Mouse (Mus musculus) heart, embryonic 10.5 days (tissue): ENCODE results near the gene Efcab3. TPM values are rescaled to one million over a fixed set of nuclear protein-coding genes. Genes with fewer than 3 reads are reported as not detected.

Experiments used
- DNase-seq: peaks from one replicate; pipeline ENCODE4 v3.0.0-alpha.2; 2017; ENCODE audit warnings: low spot score
- H3K27ac ChIP-seq: fragments of 300-500 bp; sonication (generic); 2 replicates; pipeline ENCODE4 v1.5.1; 2016; ENCODE audit warnings: mild to moderate bottlenecking
- H3K27me3 ChIP-seq: fragments of 300-500 bp; sonication (generic); 2 replicates; pipeline ENCODE4 v1.6.1; 2016; ENCODE audit warnings: mild to moderate bottlenecking; ENCODE audit not compliant: poor library complexity, insufficient read depth, severe bottlenecking
- H3K36me3 ChIP-seq: fragments of 300-500 bp; sonication (generic); 2 replicates; pipeline ENCODE4 v1.6.1; 2016; ENCODE audit warnings: mild to moderate bottlenecking, moderate library complexity
- H3K4me1 ChIP-seq: fragments of 300-500 bp; sonication (generic); 2 replicates; pipeline ENCODE4 v1.6.1; 2016; ENCODE audit warnings: mild to moderate bottlenecking
- H3K4me3 ChIP-seq: fragments of 300-500 bp; sonication (generic); 2 replicates; pipeline ENCODE4 v1.5.1; 2016; ENCODE audit warnings: mild to moderate bottlenecking, moderate library complexity
- H3K9me3 ChIP-seq: fragments of 300-500 bp; sonication (generic); 2 replicates; pipeline ENCODE4 v1.6.1; 2016; ENCODE audit warnings: mild to moderate bottlenecking, moderate library complexity
- WGBS: fragments of 180-500 bp; shearing (Covaris S2); methylation state at CpG from one replicate; pipeline ENCODE4 v1.1.7; 2016; 5-methylcytosine and 5-hydroxymethylcytosine counted together
- polyA plus RNA-seq: library from polyadenylated mRNA; unstranded; fragments of >200 nt; fragmentation: Nextera tagmentation; extraction: Ambion mirVana; gene quantifications from 2 replicates; pipeline ENCODE4 v1.2.1, GENCODE M21; 2016

The Efcab3 gene
- polyA plus RNA-seq, 1 experiment from 2014 or later: not detected

- Histone ChIP-seq H3K27me3 (no peaks in the 10 kb centered on the region), H3K9me3 (no peaks in the 10 kb centered on the region), H3K4me1 (peaks cover 36% of the 10 kb centered on the region), H3K27ac (peak overlapping the region; percentile 22; the same call in 1 of the 2 replicates), H3K4me3 (peak overlapping the region; percentile 24; the same call in 1 of the 2 replicates), H3K36me3 (no peaks in the 10 kb centered on the region)
- whole genome bisulfite sequencing: 21% methylated on average over 19 of the region's 19 CpGs
- DNase-seq: no peak
These were observed 88.0 kb downstream of the Efcab3 start for GRCm38 (mm10) chr11:105151226-105152016.

DNA sequence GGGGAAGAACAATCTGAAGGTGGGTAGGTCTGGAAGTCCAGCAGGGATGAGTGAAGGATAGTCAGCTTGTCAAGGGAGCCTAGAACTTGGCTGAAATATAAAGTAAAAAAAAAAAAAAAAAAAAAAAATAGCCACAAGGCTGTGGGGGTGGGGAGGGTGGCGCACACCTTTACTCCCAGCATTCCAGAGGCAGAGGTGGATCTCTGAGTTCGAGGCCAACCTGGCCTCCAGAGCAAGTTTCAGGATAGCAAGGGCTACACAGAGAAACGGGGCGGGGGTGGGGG lies 88.6 kb downstream of the Efcab3 start:
- Histone ChIP-seq H3K27me3 (no peaks in the 10 kb centered on the region), H3K4me1 (peaks cover 37% of the 10 kb centered on the region), H3K27ac (no peak overlapping the region), H3K36me3 (no peaks in the 10 kb centered on the region), H3K9me3 (no peaks in the 10 kb centered on the region), H3K4me3 (0 out of 2 replicates have a peak overlapping the region, but pooled peaks have one; percentile 24)
- 52% methylated on average over 3 of the region's 4 CpGs for WGBS
- DNase-seq: no peak

GRCm38 (mm10) chr11:105152357-105152899 lies 89.0 kb downstream of the Efcab3 start:
- DNase-seq: no peak
- no peak overlapping the region for H3K4me3 ChIP-seq
- H3K36me3 ChIP-seq: no peaks in the 10 kb centered on the region
- H3K27ac ChIP-seq: peak overlapping the region; percentile 79; the same call in 1 of the 2 replicates
- H3K27me3 ChIP-seq: no peaks in the 10 kb centered on the region
- WGBS: 73% methylated on average over 11 of the region's 11 CpGs
- no peaks in the 10 kb centered on the region for H3K9me3 ChIP-seq
- peaks cover 40% of the 10 kb centered on the region for H3K4me1 ChIP-seq

- H3K27ac ChIP-seq: peak overlapping the region; percentile 79
- peaks cover 40% of the 10 kb centered on the region for H3K4me1 ChIP-seq
- H3K9me3 ChIP-seq: no peaks in the 10 kb centered on the region
- H3K36me3 ChIP-seq: no peaks in the 10 kb centered on the region
- DNase-seq: no peak
- WGBS: 23% methylated on average over 12 of the region's 12 CpGs
- no peak overlapping the region; the same call in 1 of the 2 replicates for H3K4me3 ChIP-seq
- H3K27me3 ChIP-seq: no peaks in the 10 kb centered on the region
These were observed 89.9 kb downstream of the Efcab3 start for GRCm38 (mm10) chr11:105153068-105153833.

DNA sequence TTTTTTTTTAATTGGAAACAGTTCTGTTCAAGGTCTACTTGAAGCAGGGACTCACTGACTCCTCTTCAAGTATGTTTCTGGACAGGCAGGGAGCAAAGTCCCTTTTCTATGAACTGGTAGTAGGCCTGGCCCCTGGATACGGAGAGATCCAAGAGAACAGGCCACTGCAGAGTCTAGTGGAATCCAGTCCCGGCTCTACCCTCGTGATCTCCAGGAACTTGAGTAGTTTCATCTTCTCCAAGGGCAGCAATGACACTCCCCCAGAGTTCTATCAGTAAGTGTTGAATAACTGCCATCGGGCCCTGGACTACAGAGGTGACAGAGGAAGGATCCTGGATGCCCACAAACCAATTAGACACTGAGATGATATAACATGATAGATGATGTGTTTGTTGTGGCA lies 92.5 kb downstream of the Efcab3 start:
- WGBS: 44% methylated on average over 4 of the region's 4 CpGs
- Histone ChIP-seq H3K27ac (peak overlapping the region; percentile 78; the same call in 1 of the 2 replicates), H3K27me3 (no peaks in the 10 kb centered on the region), H3K36me3 (no peaks in the 10 kb centered on the region), H3K4me1 (peaks cover 40% of the 10 kb centered on the region), H3K9me3 (no peaks in the 10 kb centered on the region), H3K4me3 (no peak overlapping the region)
- no peak for DNase-seq

GRCm38 (mm10) chr11:105156748-105157267 lies 93.4 kb downstream of the Efcab3 start:
- Histone ChIP-seq H3K27me3 (no peaks in the 10 kb centered on the region), H3K36me3 (no peaks in the 10 kb centered on the region), H3K9me3 (no peaks in the 10 kb centered on the region), H3K4me3 (peak overlapping the region; percentile 7; the same call in 1 of the 2 replicates), H3K27ac (peak overlapping the region; percentile 78), H3K4me1 (peaks cover 32% of the 10 kb centered on the region)
- 62% methylated on average over 19 of the region's 19 CpGs for WGBS
- DNase-seq: no peak

- Histone ChIP-seq H3K4me1 (peaks cover 23% of the 10 kb centered on the region), H3K4me3 (no peak overlapping the region), H3K27ac (no peak overlapping the region), H3K27me3 (no peaks in the 10 kb centered on the region), H3K9me3 (peaks cover 7% of the 10 kb centered on the region), H3K36me3 (no peaks in the 10 kb centered on the region)
- no peak for DNase-seq
These were observed 94.7 kb downstream of the Efcab3 start for GRCm38 (mm10) chr11:105158047-105158446.

DNA sequence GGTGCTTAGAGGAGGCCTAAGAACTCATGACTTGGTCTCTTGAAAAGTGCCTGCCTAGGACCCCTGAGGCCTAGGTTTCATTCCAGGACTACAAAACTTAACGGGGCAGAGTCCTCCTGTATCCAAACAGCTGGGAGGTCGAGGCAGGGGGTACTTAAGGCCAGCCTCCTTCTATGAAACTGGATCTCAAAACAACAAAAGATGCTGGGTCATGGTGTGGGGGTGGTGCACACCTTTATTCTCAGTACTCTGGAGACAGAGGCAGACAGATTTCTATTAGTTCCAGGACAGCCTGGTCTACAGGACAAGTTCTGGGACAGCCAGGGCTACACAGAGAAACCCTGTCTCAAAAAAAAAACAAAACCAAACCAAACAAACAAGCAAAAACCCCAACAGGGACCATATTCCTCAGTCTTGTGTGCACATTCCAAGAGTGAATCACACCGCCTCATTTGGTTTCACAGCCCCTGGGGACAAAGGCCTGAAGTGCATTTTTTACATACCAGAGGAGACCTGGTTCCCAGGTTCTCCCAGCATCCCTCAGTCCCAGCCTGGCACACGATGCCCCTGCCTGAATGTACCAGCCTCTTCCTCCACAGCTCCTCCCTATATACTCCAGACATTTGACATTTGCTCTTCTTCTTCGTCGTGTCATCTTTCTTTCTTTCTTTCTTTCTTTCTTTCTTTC lies 96.4 kb downstream of the Efcab3 start:
- WGBS: 56% methylated on average over 6 of the region's 6 CpGs
- Histone ChIP-seq H3K36me3 (no peaks in the 10 kb centered on the region), H3K27me3 (peaks cover 5% of the 10 kb centered on the region), H3K4me1 (peaks cover 11% of the 10 kb centered on the region; the same call in 1 of the 2 replicates), H3K4me3 (no peak overlapping the region), H3K9me3 (peaks cover 12% of the 10 kb centered on the region), H3K27ac (no peak overlapping the region)
- DNase-seq: no peak

DNA sequence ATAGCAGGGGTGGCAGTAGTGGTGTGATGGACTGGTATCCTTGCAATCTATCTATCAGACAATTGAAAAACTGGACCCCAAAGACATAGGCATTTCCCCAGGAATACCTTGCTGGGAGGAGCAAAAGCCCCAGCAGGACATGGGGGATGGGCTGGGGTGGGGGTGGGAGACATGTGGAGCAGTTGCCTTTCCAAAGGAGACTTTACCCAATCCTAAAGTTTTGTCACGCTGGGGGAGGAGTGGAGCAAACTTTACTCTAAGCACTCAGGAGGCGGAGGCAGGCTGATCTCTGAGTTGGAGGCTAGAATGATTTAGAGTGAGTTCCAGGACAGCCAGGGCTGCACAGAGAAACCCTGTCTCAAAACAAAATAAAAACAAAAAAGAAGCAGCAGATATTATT lies 98.0 kb downstream of the Efcab3 start:
- Histone ChIP-seq H3K36me3 (0 out of 2 replicates have a peak, but pooled peaks cover 4% of the 10 kb centered on the region), H3K9me3 (peaks cover 25% of the 10 kb centered on the region), H3K4me3 (no peak overlapping the region), H3K27me3 (peaks cover 21% of the 10 kb centered on the region), H3K27ac (no peak overlapping the region), H3K4me1 (peaks cover 9% of the 10 kb centered on the region; the same call in 1 of the 2 replicates)
- no peak for DNase-seq
- 78% methylated on average over 2 of the region's 2 CpGs for WGBS

DNA sequence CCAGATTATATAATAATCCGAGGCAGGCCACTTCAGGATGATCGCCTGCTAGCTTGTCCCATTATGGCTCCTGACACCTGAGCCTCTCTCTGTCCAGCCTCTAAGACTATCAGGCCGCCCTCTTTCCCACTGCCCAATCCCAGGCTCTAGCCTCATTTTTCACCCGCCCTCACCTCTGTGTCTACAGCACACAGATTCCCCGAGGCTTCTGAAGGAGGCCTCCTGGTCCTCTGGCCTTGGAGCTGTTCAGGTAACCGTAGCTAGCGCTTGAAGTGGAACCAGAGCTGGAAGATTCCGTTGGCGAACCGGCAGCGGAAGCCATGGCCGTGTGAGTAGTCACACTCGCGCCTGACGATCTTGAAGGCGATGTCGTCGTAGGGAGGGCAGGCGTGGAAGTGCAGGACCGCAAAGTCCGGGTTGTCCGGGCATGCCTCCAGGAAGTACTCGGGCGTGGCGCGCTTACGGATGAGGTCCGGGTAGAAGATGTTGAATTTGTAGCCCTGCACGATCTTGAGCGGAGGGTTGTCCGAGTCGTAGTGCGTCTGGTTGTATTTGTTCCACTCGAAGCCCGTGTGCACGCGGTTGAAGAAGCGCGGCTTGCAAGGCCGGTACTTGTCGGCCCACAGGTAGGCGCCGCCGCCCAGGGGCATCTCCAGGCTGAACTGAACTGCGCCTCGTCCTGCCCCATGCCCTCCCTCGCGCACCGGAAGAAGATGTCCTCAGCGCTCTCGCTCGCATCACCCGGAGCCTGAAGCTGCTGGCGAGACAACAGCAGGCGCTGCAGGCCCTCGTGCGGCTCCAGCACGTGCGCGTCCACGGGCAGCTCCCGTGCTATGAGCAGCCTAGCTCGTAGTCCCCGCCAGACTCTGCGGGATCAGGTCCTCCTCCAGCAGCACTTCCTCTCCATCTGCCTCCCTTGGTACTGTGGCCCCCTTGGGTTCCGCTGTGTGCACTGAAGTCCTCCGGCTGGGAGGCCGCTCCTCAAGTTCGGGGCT lies 101.4 kb downstream of the Efcab3 start:
- H3K4me1 ChIP-seq: 0 out of 2 replicates have a peak, but pooled peaks cover 5% of the 10 kb centered on the region
- H3K27me3 ChIP-seq: peaks cover 25% of the 10 kb centered on the region
- WGBS: 71% methylated on average over 69 of the region's 69 CpGs
- H3K4me3 ChIP-seq: peak overlapping the region; percentile 23; the same call in 1 of the 2 replicates
- DNase-seq: no peak
- H3K36me3 ChIP-seq: 0 out of 2 replicates have a peak, but pooled peaks cover 4% of the 10 kb centered on the region
- H3K27ac ChIP-seq: no peak overlapping the region
- H3K9me3 ChIP-seq: peaks cover 25% of the 10 kb centered on the region

- Histone ChIP-seq H3K4me3 (no peak overlapping the region), H3K9me3 (peaks cover 25% of the 10 kb centered on the region), H3K27ac (no peak overlapping the region), H3K36me3 (0 out of 2 replicates have a peak, but pooled peaks cover 4% of the 10 kb centered on the region), H3K27me3 (peaks cover 25% of the 10 kb centered on the region), H3K4me1 (0 out of 2 replicates have a peak, but pooled peaks cover 5% of the 10 kb centered on the region)
- DNase-seq: no peak
- WGBS: 87% methylated on average over 10 of the region's 10 CpGs
These were observed 103.4 kb downstream of the Efcab3 start for GRCm38 (mm10) chr11:105166780-105167179.
